Mouse (Mus musculus): ENCODE measurements around the gene Gm4884. TPM values are rescaled to one million over a fixed set of nuclear protein-coding genes. Genes with fewer than 3 reads are reported as not detected.
"Not testable (repeated sequence)": the region's sequence is repeated elsewhere in the genome, so short reads cannot be mapped to it uniquely, and the experiment has no call there.

Gene Gm4884
- polyA plus RNA-seq (2015; fragmentation: Nextera tagmentation; extraction: Ambion mirVana) = not detected in 2 replicates

- not testable (repeated sequence) for H3K27ac ChIP-seq; H3K9ac ChIP-seq (replicated peaks); H3K4me1 ChIP-seq (replicated peaks); H3K36me3 ChIP-seq; ATAC-seq; H3K4me2 ChIP-seq (replicated peaks); H3K4me3 ChIP-seq (replicated peaks); H3K27me3 ChIP-seq; H3K9me3 ChIP-seq
- WGBS = 94% methylated on average over 1 of the region's 1 CpGs
Observed at GRCm38 (mm10) chr7:41032419-41032818, at the start of gene Gm4884. Gene Gm4884, plus strand, starts transcription at chr7:41032719.

- Histone ChIP-seq H3K4me1 (replicated peaks) (no peaks in the 10 kb centered on the region), H3K9ac (replicated peaks) (no peak within 1 kb of the TSS), H3K4me3 (replicated peaks) (no peak within 1 kb of the TSS), H3K36me3 (no peaks in the 10 kb centered on the region), H3K27me3 (no peaks in the 10 kb centered on the region), H3K4me2 (replicated peaks) (no peak within 1 kb of the TSS), H3K9me3 (peaks cover 8% of the 10 kb centered on the region; the same call in 1 of the 2 replicates), H3K27ac (no peak within 1 kb of the TSS)
- no peak for ATAC-seq
- WGBS = 87% methylated on average over 1 of the region's 1 CpGs
Observed at GRCm38 (mm10) chr7:40987243-40987642, 45.3 kb upstream of the Gm4884 start, which contains the start of gene 4930433I11Rik. Gene 4930433I11Rik, plus strand, starts transcription at chr7:40987543.

GRCm38 (mm10) chr7:41044058-41044457 is 11.5 kb downstream of the Gm4884 start:
- not testable (repeated sequence) for H3K4me3 ChIP-seq (replicated peaks); H3K4me2 ChIP-seq (replicated peaks); H3K4me1 ChIP-seq (replicated peaks); ATAC-seq; H3K27ac ChIP-seq; H3K36me3 ChIP-seq; H3K9ac ChIP-seq (replicated peaks); H3K27me3 ChIP-seq
- WGBS = 69% methylated on average over 3 of the region's 3 CpGs
- peaks cover 11% of the 10 kb centered on the region for H3K9me3 ChIP-seq

Other genes with a start within 250 kb of the Gm4884 start
- 11.6 and 12.2 TPM in 2 replicates for gene Vstm2b, start 134.4 kb upstream of the Gm4884 start, polyA plus RNA-seq (2015; fragmentation: Nextera tagmentation; extraction: Ambion mirVana)
- not detected in 2 replicates for gene 4930433I11Rik, start 45.2 kb upstream of the Gm4884 start, polyA plus RNA-seq (2015; fragmentation: Nextera tagmentation; extraction: Ambion mirVana)
- not detected in 2 replicates for gene Gm5592, start 121.1 kb downstream of the Gm4884 start, polyA plus RNA-seq (2015; fragmentation: Nextera tagmentation; extraction: Ambion mirVana)

Measured in midbrain, embryonic 13.5 days (tissue).